Mouse (Mus musculus) midbrain, embryonic 15.5 days (tissue): ENCODE measurements at regions not wholly inside any gene's neighbourhood (a gene's known extent, or its start where the extent isn't known, plus 50 kb on each side); places are given as distances from the start of the nearest gene placed in this dataset.

Experiments
- ATAC-seq: fragments of 200-750 bp; cut with Nextera tagmentation; replicated peaks from 2 replicates; pipeline ENCODE4 v1.8.0; 2017; ENCODE audit warnings: moderate TSS enrichment
- H3K27ac ChIP-seq: fragments of 300-500 bp; sonication (generic); 2 replicates; pipeline ENCODE4 v1.5.1; 2015; ENCODE audit warnings: mild to moderate bottlenecking, inconsistent platforms
- H3K27me3 ChIP-seq: fragments of 300-500 bp; sonication (generic); replicated peaks from 2 replicates; pipeline ENCODE4 v1.6.1; 2015; ENCODE audit warnings: inconsistent platforms
- H3K36me3 ChIP-seq: fragments of 300-500 bp; sonication (generic); replicated peaks from 2 replicates; pipeline ENCODE4 v1.6.1; 2015; ENCODE audit warnings: inconsistent platforms
- H3K4me1 ChIP-seq: fragments of 300-500 bp; sonication (generic); 2 replicates; pipeline ENCODE4 v1.6.1; 2015; ENCODE audit warnings: inconsistent platforms
- H3K4me2 ChIP-seq: fragments of 300-500 bp; sonication (generic); 2 replicates; pipeline ENCODE4 v1.6.1; 2015; ENCODE audit warnings: inconsistent platforms, mild to moderate bottlenecking, moderate library complexity
- H3K4me3 ChIP-seq: fragments of 300-500 bp; sonication (generic); 2 replicates; pipeline ENCODE4 v1.5.1; 2015; ENCODE audit warnings: mild to moderate bottlenecking, inconsistent platforms
- H3K9ac ChIP-seq: fragments of 300-500 bp; sonication (generic); 2 replicates; pipeline ENCODE4 v1.6.1; 2015; ENCODE audit warnings: mild to moderate bottlenecking, inconsistent platforms
- H3K9me3 ChIP-seq: fragments of 300-500 bp; sonication (generic); 2 replicates; pipeline ENCODE4 v1.6.1; 2016; ENCODE audit warnings: inconsistent platforms
- WGBS: fragments of 180-500 bp; shearing (Covaris S2); methylation state at CpG from one replicate; pipeline ENCODE4 v1.1.7; 2015; ENCODE audit warnings: mixed read lengths; 5-methylcytosine and 5-hydroxymethylcytosine counted together

- WGBS, result 95% methylated on average over 10 of the region's 10 CpGs
These were observed 139.0 kb upstream of the Frmd6 start for GRCm38 (mm10) chr12:70686337-70686736.

GRCm38 (mm10) chr12:70686971-70687370 is 138.3 kb upstream of the Frmd6 start:
- Histone ChIP-seq H3K4me1 (peaks cover 9% of the 10 kb centered on the region), H3K27ac (no peak overlapping the region), H3K9ac (no peak overlapping the region), H3K27me3 (no peaks in the 10 kb centered on the region), H3K4me2 (no peak overlapping the region), H3K9me3 (no peaks in the 10 kb centered on the region), H3K4me3 (no peak overlapping the region), H3K36me3 (no peaks in the 10 kb centered on the region)
- 70% methylated on average over 12 of the region's 12 CpGs for WGBS
- ATAC-seq, result 0 out of 2 replicates have a peak, but pooled peaks have one; percentile 30

More at GRCm38 (mm10) chr12:70686337-70686736, 139.0 kb upstream of the Frmd6 start:
- no peak overlapping the region for H3K27ac ChIP-seq
- peaks cover 9% of the 10 kb centered on the region for H3K4me1 ChIP-seq
- ATAC-seq, result no peak
- H3K4me3 ChIP-seq, result no peak overlapping the region
- no peaks in the 10 kb centered on the region for H3K9me3 ChIP-seq
- H3K27me3 ChIP-seq, result no peaks in the 10 kb centered on the region
- no peaks in the 10 kb centered on the region for H3K36me3 ChIP-seq
- H3K4me2 ChIP-seq, result no peak overlapping the region
- no peak overlapping the region for H3K9ac ChIP-seq

- Histone ChIP-seq H3K4me2 (no peak overlapping the region), H3K27ac (no peak overlapping the region), H3K4me1 (no peaks in the 10 kb centered on the region), H3K9ac (no peak overlapping the region), H3K9me3 (no peaks in the 10 kb centered on the region), H3K36me3 (no peaks in the 10 kb centered on the region), H3K4me3 (no peak overlapping the region), H3K27me3 (no peaks in the 10 kb centered on the region)
- WGBS, result 76% methylated on average over 5 of the region's 5 CpGs
- ATAC-seq, result no peak
These were observed 130.2 kb upstream of the Frmd6 start for GRCm38 (mm10) chr12:70695162-70695561.

- H3K4me3 ChIP-seq, result no peak overlapping the region
- WGBS, result 84% methylated on average over 6 of the region's 6 CpGs
- H3K9me3 ChIP-seq, result no peaks in the 10 kb centered on the region
- no peak overlapping the region for H3K27ac ChIP-seq
- no peak overlapping the region for H3K9ac ChIP-seq
- H3K4me2 ChIP-seq, result no peak overlapping the region
- H3K36me3 ChIP-seq, result no peaks in the 10 kb centered on the region
- no peaks in the 10 kb centered on the region for H3K27me3 ChIP-seq
- no peaks in the 10 kb centered on the region for H3K4me1 ChIP-seq
- no peak for ATAC-seq
These were observed 129.1 kb upstream of the Frmd6 start for GRCm38 (mm10) chr12:70696256-70696655.

- 85% methylated on average over 6 of the region's 6 CpGs for WGBS
These were observed 126.8 kb upstream of the Frmd6 start for GRCm38 (mm10) chr12:70698466-70698865.

GRCm38 (mm10) chr12:70702473-70702872 is 122.8 kb upstream of the Frmd6 start:
- Histone ChIP-seq H3K9ac (no peak overlapping the region), H3K9me3 (no peaks in the 10 kb centered on the region), H3K4me2 (no peak overlapping the region), H3K4me1 (no peaks in the 10 kb centered on the region), H3K27me3 (no peaks in the 10 kb centered on the region), H3K27ac (no peak overlapping the region), H3K36me3 (no peaks in the 10 kb centered on the region), H3K4me3 (no peak overlapping the region)
- 92% methylated on average over 5 of the region's 5 CpGs for WGBS
- ATAC-seq, result no peak

More at GRCm38 (mm10) chr12:70698466-70698865, 126.8 kb upstream of the Frmd6 start:
- Histone ChIP-seq H3K9me3 (no peaks in the 10 kb centered on the region), H3K4me2 (no peak overlapping the region), H3K27ac (no peak overlapping the region), H3K4me3 (no peak overlapping the region), H3K4me1 (no peaks in the 10 kb centered on the region), H3K36me3 (no peaks in the 10 kb centered on the region), H3K9ac (no peak overlapping the region), H3K27me3 (no peaks in the 10 kb centered on the region)
- ATAC-seq, result no peak

- Histone ChIP-seq H3K9me3 (no peaks in the 10 kb centered on the region), H3K9ac (no peak overlapping the region), H3K4me2 (no peak overlapping the region), H3K27me3 (no peaks in the 10 kb centered on the region), H3K36me3 (no peaks in the 10 kb centered on the region), H3K4me3 (no peak overlapping the region), H3K4me1 (no peaks in the 10 kb centered on the region), H3K27ac (no peak overlapping the region)
- 87% methylated on average over 11 of the region's 11 CpGs for WGBS
- ATAC-seq, result no peak
These were observed 118.3 kb upstream of the Frmd6 start for GRCm38 (mm10) chr12:70706806-70707628.

- no peak for ATAC-seq
- Histone ChIP-seq H3K4me1 (no peaks in the 10 kb centered on the region), H3K9me3 (no peaks in the 10 kb centered on the region), H3K4me3 (no peak overlapping the region), H3K27me3 (no peaks in the 10 kb centered on the region), H3K9ac (no peak overlapping the region), H3K27ac (no peak overlapping the region), H3K4me2 (no peak overlapping the region), H3K36me3 (no peaks in the 10 kb centered on the region)
- WGBS, result 81% methylated on average over 6 of the region's 6 CpGs
These were observed 117.6 kb upstream of the Frmd6 start for GRCm38 (mm10) chr12:70707629-70708289.

- no peaks in the 10 kb centered on the region for H3K27me3 ChIP-seq
- 96% methylated on average over 5 of the region's 5 CpGs for WGBS
- H3K27ac ChIP-seq, result no peak overlapping the region
- no peaks in the 10 kb centered on the region for H3K4me1 ChIP-seq
- no peak overlapping the region for H3K9ac ChIP-seq
- H3K4me3 ChIP-seq, result no peak overlapping the region
- H3K9me3 ChIP-seq, result no peaks in the 10 kb centered on the region
- no peak for ATAC-seq
- no peaks in the 10 kb centered on the region for H3K36me3 ChIP-seq
- no peak overlapping the region for H3K4me2 ChIP-seq
These were observed 117.0 kb upstream of the Frmd6 start for GRCm38 (mm10) chr12:70708290-70708668.

- Histone ChIP-seq H3K27me3 (no peaks in the 10 kb centered on the region), H3K9me3 (no peaks in the 10 kb centered on the region), H3K4me3 (no peak overlapping the region), H3K4me2 (no peak overlapping the region), H3K27ac (no peak overlapping the region), H3K36me3 (no peaks in the 10 kb centered on the region), H3K4me1 (no peaks in the 10 kb centered on the region), H3K9ac (no peak overlapping the region)
- WGBS, result 94% methylated on average over 7 of the region's 7 CpGs
- no peak for ATAC-seq
These were observed 115.0 kb upstream of the Frmd6 start for GRCm38 (mm10) chr12:70710311-70710710.

GRCm38 (mm10) chr12:70711030-70711429 is 114.3 kb upstream of the Frmd6 start:
- H3K4me2 ChIP-seq, result no peak overlapping the region
- no peak overlapping the region for H3K27ac ChIP-seq
- H3K36me3 ChIP-seq, result no peaks in the 10 kb centered on the region
- no peak overlapping the region for H3K9ac ChIP-seq
- H3K4me3 ChIP-seq, result no peak overlapping the region
- H3K9me3 ChIP-seq, result no peaks in the 10 kb centered on the region
- WGBS, result 73% methylated on average over 5 of the region's 5 CpGs
- ATAC-seq, result no peak
- H3K4me1 ChIP-seq, result no peaks in the 10 kb centered on the region
- H3K27me3 ChIP-seq, result no peaks in the 10 kb centered on the region

- no peak for ATAC-seq
- H3K36me3 ChIP-seq, result no peaks in the 10 kb centered on the region
These were observed 112.8 kb upstream of the Frmd6 start for GRCm38 (mm10) chr12:70712322-70713024.

More at GRCm38 (mm10) chr12:70712322-70713024, 112.8 kb upstream of the Frmd6 start:
- Histone ChIP-seq H3K9me3 (no peaks in the 10 kb centered on the region), H3K4me1 (no peaks in the 10 kb centered on the region), H3K4me3 (no peak overlapping the region), H3K9ac (no peak overlapping the region), H3K27me3 (no peaks in the 10 kb centered on the region), H3K4me2 (no peak overlapping the region), H3K27ac (no peak overlapping the region)
- WGBS, result 64% methylated on average over 5 of the region's 5 CpGs
